Mouse (Mus musculus): ENCODE measurements around the gene Olfr1454. TPM values are rescaled to one million over a fixed set of nuclear protein-coding genes. Genes with fewer than 3 reads are reported as not detected.

Olfr1454 gene
- not detected in 2 replicates for total RNA-seq (2015; ENCODE audit: low replicate concordance)
- not detected in 2 replicates for total RNA-seq (2017; ENCODE audit: low replicate concordance)

- ATAC-seq (replicated peaks; ENCODE audit: low FRiP score, poor library complexity, severe bottlenecking) = no peak
These were observed at the start of gene Olfr1454 for GRCm38 (mm10) chr19:13060310-13060709. Gene Olfr1454 (plus strand): TSS chr19:13060610.

- no peak for ATAC-seq (replicated peaks; ENCODE audit: low FRiP score, poor library complexity, severe bottlenecking)
These were observed 32.2 kb upstream of the Olfr1454 start, which contains the start of gene Olfr1453 for GRCm38 (mm10) chr19:13028227-13028626. Gene Olfr1453 (minus strand): TSS chr19:13028327.

- no peak for ATAC-seq (replicated peaks; ENCODE audit: low FRiP score, poor library complexity, severe bottlenecking)
These were observed 33.5 kb downstream of the Olfr1454 start for GRCm38 (mm10) chr19:13093908-13094307.

GRCm38 (mm10) chr19:13097791-13098190 lies 37.4 kb downstream of the Olfr1454 start, which contains the start of gene Olfr1457:
Gene Olfr1457 (minus strand): TSS chr19:13097891.
- ATAC-seq (replicated peaks; ENCODE audit: low FRiP score, poor library complexity, severe bottlenecking) = no peak

- no peak for ATAC-seq (replicated peaks; ENCODE audit: low FRiP score, poor library complexity, severe bottlenecking)
These were observed 46.3 kb downstream of the Olfr1454 start, which contains the start of gene Olfr1458 for GRCm38 (mm10) chr19:13106675-13107074. Gene Olfr1458 (minus strand): TSS chr19:13106775.

Other genes with a start within 250 kb of the Olfr1454 start
- gene Gm5244, start 213.9 kb upstream of the Olfr1454 start, total RNA-seq (2015; ENCODE audit: low replicate concordance) = not detected in 2 replicates
- gene Gm5244, start 213.9 kb upstream of the Olfr1454 start, total RNA-seq (2017; ENCODE audit: low replicate concordance) = not detected in 2 replicates
- not detected in 2 replicates for gene Olfr1444, start 203.3 kb upstream of the Olfr1454 start, total RNA-seq (2015; ENCODE audit: low replicate concordance)
- not detected in 2 replicates for gene Olfr1444, start 203.3 kb upstream of the Olfr1454 start, total RNA-seq (2017; ENCODE audit: low replicate concordance)
- gene Olfr1445, start 176.8 kb upstream of the Olfr1454 start, total RNA-seq (2015; ENCODE audit: low replicate concordance) = not detected in 2 replicates
- gene Olfr1445, start 176.8 kb upstream of the Olfr1454 start, total RNA-seq (2017; ENCODE audit: low replicate concordance) = not detected in 2 replicates
- gene Olfr1446, start 167.1 kb upstream of the Olfr1454 start, total RNA-seq (2015; ENCODE audit: low replicate concordance) = not detected in 2 replicates
- gene Olfr1446, start 167.1 kb upstream of the Olfr1454 start, total RNA-seq (2017; ENCODE audit: low replicate concordance) = 0.42 TPM in 1 of 2 replicates, not detected in the other
- not detected in 2 replicates for gene Olfr1447, start 156.9 kb upstream of the Olfr1454 start, total RNA-seq (2015; ENCODE audit: low replicate concordance)
- gene Olfr1447, start 156.9 kb upstream of the Olfr1454 start, total RNA-seq (2017; ENCODE audit: low replicate concordance) = not detected in 2 replicates
- not detected in 2 replicates for gene Olfr1448, start 136.2 kb upstream of the Olfr1454 start, total RNA-seq (2015; ENCODE audit: low replicate concordance)
- gene Olfr1448, start 136.2 kb upstream of the Olfr1454 start, total RNA-seq (2017; ENCODE audit: low replicate concordance) = 0.42 TPM in 1 of 2 replicates, not detected in the other
- gene Olfr1449, start 129.8 kb upstream of the Olfr1454 start, total RNA-seq (2015; ENCODE audit: low replicate concordance) = not detected in 2 replicates
- gene Olfr1449, start 129.8 kb upstream of the Olfr1454 start, total RNA-seq (2017; ENCODE audit: low replicate concordance) = not detected in 2 replicates
- gene Olfr1450, start 110.4 kb upstream of the Olfr1454 start, total RNA-seq (2015; ENCODE audit: low replicate concordance) = not detected in 2 replicates
- not detected in 2 replicates for gene Olfr1450, start 110.4 kb upstream of the Olfr1454 start, total RNA-seq (2017; ENCODE audit: low replicate concordance)
- gene Olfr1451, start 65.6 kb upstream of the Olfr1454 start, total RNA-seq (2015; ENCODE audit: low replicate concordance) = not detected in 2 replicates
- gene Olfr1451, start 65.6 kb upstream of the Olfr1454 start, total RNA-seq (2017; ENCODE audit: low replicate concordance) = not detected in 2 replicates
- not detected in 2 replicates for gene Olfr1453, start 32.3 kb upstream of the Olfr1454 start, total RNA-seq (2015; ENCODE audit: low replicate concordance)
- gene Olfr1453, start 32.3 kb upstream of the Olfr1454 start, total RNA-seq (2017; ENCODE audit: low replicate concordance) = 0.98 TPM in 1 of 2 replicates, not detected in the other
- not detected in 2 replicates for gene Olfr1457, start 37.3 kb downstream of the Olfr1454 start, total RNA-seq (2015; ENCODE audit: low replicate concordance)
- gene Olfr1457, start 37.3 kb downstream of the Olfr1454 start, total RNA-seq (2017; ENCODE audit: low replicate concordance) = not detected in 2 replicates
- not detected in 2 replicates for gene Olfr1458, start 46.2 kb downstream of the Olfr1454 start, total RNA-seq (2015; ENCODE audit: low replicate concordance)
- not detected in 2 replicates for gene Olfr1458, start 46.2 kb downstream of the Olfr1454 start, total RNA-seq (2017; ENCODE audit: low replicate concordance)
- not detected in 2 replicates for gene Olfr1459, start 88.9 kb downstream of the Olfr1454 start, total RNA-seq (2015; ENCODE audit: low replicate concordance)
- 0.56 TPM in 1 of 2 replicates, not detected in the other for gene Olfr1459, start 88.9 kb downstream of the Olfr1454 start, total RNA-seq (2017; ENCODE audit: low replicate concordance)
- not detected in 2 replicates for gene Olfr1461, start 102.4 kb downstream of the Olfr1454 start, total RNA-seq (2015; ENCODE audit: low replicate concordance)
- gene Olfr1461, start 102.4 kb downstream of the Olfr1454 start, total RNA-seq (2017; ENCODE audit: low replicate concordance) = 0.28 TPM in 1 of 2 replicates, not detected in the other
- gene Olfr1462, start 125.1 kb downstream of the Olfr1454 start, total RNA-seq (2015; ENCODE audit: low replicate concordance) = not detected in 2 replicates
- not detected in 2 replicates for gene Olfr1462, start 125.1 kb downstream of the Olfr1454 start, total RNA-seq (2017; ENCODE audit: low replicate concordance)
- gene Olfr1463, start 170.7 kb downstream of the Olfr1454 start, total RNA-seq (2015; ENCODE audit: low replicate concordance) = not detected in 2 replicates
- gene Olfr1463, start 170.7 kb downstream of the Olfr1454 start, total RNA-seq (2017; ENCODE audit: low replicate concordance) = not detected in 2 replicates